Mouse (Mus musculus) spleen, postnatal 36 days (tissue): ENCODE results near the gene Oat.

Experiments
- DNase-seq, 2 experiments: peaks; one replicate each; pipeline ENCODE4 v3.0.0; 2022; ENCODE audit warnings: low spot score in 2 of 2, mixed read lengths in 1 of 2

The Oat gene

GRCm38 (mm10) chr7:132542427-132542826 lies 33.8 kb downstream of the Oat start:
- no peak for DNase-seq

DNA sequence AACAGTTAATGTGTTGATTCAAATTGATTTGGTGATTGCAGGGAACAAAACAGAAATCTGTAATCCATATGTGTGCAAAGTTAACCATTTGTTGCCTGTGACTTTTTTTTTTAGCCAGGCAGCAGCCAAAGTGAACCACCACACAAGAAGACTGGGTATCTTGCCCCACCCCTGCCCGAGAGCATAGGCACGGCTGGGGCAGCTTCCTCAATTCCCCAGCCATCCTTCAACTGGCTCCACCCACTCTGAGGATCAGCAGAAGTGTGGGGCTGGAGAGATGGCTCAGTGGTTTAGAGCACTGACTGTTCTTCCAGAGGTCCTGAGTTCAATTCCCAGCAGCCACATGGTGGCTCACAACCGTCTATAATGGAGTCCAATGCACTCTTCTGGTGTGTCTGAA lies 34.6 kb downstream of the Oat start:
- no peak for DNase-seq

DNA sequence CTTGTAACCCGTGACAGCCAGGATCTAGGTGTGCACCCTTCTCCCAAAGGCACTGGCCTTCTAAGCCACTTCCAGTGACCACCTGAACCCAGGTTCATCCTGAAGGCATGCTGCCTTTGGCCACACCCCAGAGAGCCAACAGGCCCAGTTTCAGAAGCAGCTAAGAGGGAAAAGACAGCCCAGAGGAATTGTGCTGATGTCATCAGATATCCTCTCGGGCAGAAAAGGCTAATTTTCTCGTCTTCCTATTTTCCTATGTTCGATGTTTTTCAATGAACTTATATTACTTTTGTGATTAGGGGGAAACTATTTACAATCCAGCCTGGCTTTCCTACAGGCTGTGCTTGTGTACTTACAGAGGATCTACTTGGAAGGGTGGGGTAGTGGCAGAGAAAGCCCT lies 35.6 kb downstream of the Oat start:
- DNase-seq: no peak

DNA sequence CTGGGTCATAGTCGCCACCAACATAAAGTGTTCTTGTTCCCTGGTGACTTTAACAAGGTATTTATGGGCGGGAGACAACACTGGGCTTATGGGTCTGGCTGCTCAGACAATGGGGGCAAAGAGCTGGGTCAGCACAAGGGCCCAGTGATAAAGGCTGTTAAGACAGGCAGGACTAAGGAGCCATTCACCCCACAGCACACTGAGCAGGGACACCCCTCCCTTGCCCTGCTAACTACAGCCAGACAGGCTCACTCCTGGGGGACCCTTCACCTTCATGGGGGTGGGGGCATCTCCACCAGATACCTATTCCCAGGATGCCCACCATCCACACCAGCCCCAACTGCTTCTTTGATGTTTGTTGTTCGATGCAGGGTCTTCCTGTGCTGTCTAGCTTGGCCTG lies 47.0 kb downstream of the Oat start:
- DNase-seq: no peak

- no peak for DNase-seq
Observed at GRCm38 (mm10) chr7:132513419-132513982, 62.7 kb downstream of the Oat start.

DNA sequence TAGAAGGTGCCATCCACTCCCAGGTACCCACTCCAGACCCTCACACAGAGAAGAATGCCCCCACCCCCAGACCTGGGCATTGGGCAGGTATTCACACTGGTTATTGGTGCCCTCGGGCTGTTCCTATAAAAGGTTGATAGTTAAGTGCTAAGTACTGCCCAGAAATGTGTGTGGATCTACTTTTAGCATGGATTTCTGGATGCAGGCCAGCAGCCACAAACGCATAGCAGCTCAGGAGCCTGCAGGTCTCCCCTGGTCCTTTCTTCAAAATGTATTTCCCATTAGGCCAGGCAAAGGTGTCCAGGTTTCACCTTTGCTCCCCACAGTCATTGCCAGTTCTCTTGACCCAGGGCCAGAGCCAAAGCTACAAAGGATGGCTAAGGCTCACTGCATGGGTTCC lies 67.1 kb downstream of the Oat start:
- no peak for DNase-seq
